Mouse (Mus musculus) heart, embryonic 15.5 days (tissue): ENCODE measurements around the gene Msmp. TPM values are rescaled to one million over a fixed set of nuclear protein-coding genes. Genes with fewer than 3 reads are reported as not detected.
"Not testable (repeated sequence)": the region's sequence is repeated elsewhere in the genome, so short reads cannot be mapped to it uniquely, and the experiment has no call there.

Source experiments
- ATAC-seq: fragments of 200-750 bp; cut with Nextera tagmentation; replicated peaks from 2 replicates; pipeline ENCODE4 v1.8.0; 2017; ENCODE audit warnings: low read depth, moderate TSS enrichment; ENCODE audit not compliant: insufficient number of reproducible peaks, insufficient read depth, low FRiP score
- H3K27ac ChIP-seq: fragments of 300-500 bp; sonication (generic); 2 replicates; pipeline ENCODE4 v1.5.1; 2015; ENCODE audit warnings: mild to moderate bottlenecking, inconsistent platforms
- H3K27me3 ChIP-seq: fragments of 300-500 bp; sonication (generic); 2 replicates; pipeline ENCODE4 v1.6.1; 2015; ENCODE audit warnings: inconsistent platforms
- H3K36me3 ChIP-seq: fragments of 300-500 bp; sonication (generic); 2 replicates; pipeline ENCODE4 v1.6.1; 2015; ENCODE audit warnings: mild to moderate bottlenecking, inconsistent platforms
- H3K4me1 ChIP-seq: fragments of 300-500 bp; sonication (generic); replicated peaks from 2 replicates; pipeline ENCODE4 v1.6.1; 2015; ENCODE audit warnings: inconsistent platforms
- H3K4me2 ChIP-seq: fragments of 300-500 bp; sonication (generic); 2 replicates; pipeline ENCODE4 v1.6.1; 2015; ENCODE audit warnings: inconsistent platforms, mild to moderate bottlenecking, moderate library complexity
- H3K4me3 ChIP-seq: fragments of 300-500 bp; sonication (generic); 2 replicates; pipeline ENCODE4 v1.5.1; 2015; ENCODE audit warnings: mild to moderate bottlenecking, inconsistent platforms
- H3K9ac ChIP-seq: fragments of 300-500 bp; sonication (generic); 2 replicates; pipeline ENCODE4 v1.6.1; 2015; ENCODE audit warnings: mild to moderate bottlenecking, inconsistent platforms
- H3K9me3 ChIP-seq: fragments of 300-500 bp; sonication (generic); replicated peaks from 2 replicates; pipeline ENCODE4 v1.6.1; 2016; ENCODE audit warnings: inconsistent platforms
- WGBS: fragments of 180-500 bp; shearing (Covaris S2); methylation state at CpG from one replicate; pipeline ENCODE4 v1.1.7; 2015; ENCODE audit warnings: mixed read lengths; 5-methylcytosine and 5-hydroxymethylcytosine counted together
- polyA plus RNA-seq: library from polyadenylated mRNA; unstranded; fragments of >200 nt; fragmentation: Nextera tagmentation; extraction: Ambion mirVana; gene quantifications from 2 replicates; pipeline ENCODE4 v1.2.1, GENCODE M21; 2015

The Msmp gene
- polyA plus RNA-seq, 1 experiment from 2014 or later: 0.20 TPM

DNA sequence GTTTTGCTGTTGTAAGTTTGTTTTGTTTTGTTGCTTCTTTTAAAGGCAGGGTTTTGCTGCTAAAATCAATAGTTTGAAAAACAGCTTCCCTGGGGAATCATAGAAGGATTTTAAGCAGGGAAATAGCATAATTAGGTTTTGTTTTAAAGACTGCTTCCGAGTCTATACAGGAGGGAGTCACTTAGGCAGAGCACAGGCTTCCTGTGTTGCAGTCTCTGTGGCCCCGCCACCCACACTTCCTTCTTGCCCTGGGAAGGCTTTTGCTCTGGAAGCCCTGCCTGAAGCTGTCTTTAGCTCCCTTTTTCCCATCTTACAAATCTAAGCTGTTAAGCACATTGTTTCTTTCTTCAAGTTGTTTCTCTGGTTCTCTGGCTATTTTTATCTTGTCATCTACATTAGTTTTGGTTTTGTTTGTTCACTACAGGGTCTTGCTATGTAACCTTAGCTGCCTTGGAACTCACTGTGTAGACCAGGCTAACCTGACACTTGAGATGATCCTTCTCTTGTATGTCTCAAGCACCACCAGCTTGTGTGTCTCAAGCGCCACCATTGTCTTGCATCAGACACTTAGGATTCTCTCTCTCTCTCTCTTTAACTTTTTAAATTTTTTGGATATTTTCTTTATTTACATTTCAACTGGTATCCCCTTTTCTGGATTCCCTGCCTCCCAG is 28.9 kb upstream of the Msmp start:
- ATAC-seq: no peak
- H3K27ac ChIP-seq: no peak overlapping the region
- H3K4me2 ChIP-seq: no peak overlapping the region
- H3K4me3 ChIP-seq: no peak overlapping the region
- 56% methylated on average over 3 of the region's 3 CpGs for WGBS
- no peak overlapping the region for H3K9ac ChIP-seq
- H3K4me1 ChIP-seq: no peaks in the 10 kb centered on the region
- H3K36me3 ChIP-seq: no peaks in the 10 kb centered on the region
- no peaks in the 10 kb centered on the region for H3K9me3 ChIP-seq
- no peaks in the 10 kb centered on the region for H3K27me3 ChIP-seq

DNA sequence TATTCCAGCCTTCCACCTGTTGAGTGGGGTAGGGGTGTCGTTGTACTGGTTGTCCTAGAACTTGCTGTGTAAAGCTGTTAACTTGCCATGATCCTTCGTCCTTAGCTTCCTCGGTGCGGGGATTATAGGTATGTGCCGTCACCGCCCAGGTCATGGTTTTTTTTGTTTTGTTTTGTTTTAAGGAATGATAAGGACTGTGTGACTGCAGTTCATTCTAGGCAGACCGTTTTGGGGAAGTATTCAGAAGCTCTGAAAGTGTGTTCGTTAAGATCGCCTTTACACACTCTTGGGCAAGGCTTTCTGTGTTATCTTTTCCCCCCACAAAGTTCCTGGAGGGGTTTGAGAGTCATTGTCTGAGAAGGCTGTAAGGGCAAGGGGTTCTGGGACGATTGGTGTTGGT is 28.2 kb upstream of the Msmp start:
- Histone ChIP-seq H3K9ac (no peak overlapping the region), H3K27ac (no peak overlapping the region), H3K9me3 (no peaks in the 10 kb centered on the region), H3K4me2 (no peak overlapping the region), H3K27me3 (no peaks in the 10 kb centered on the region), H3K4me1 (no peaks in the 10 kb centered on the region), H3K4me3 (no peak overlapping the region), H3K36me3 (no peaks in the 10 kb centered on the region)
- no peak for ATAC-seq
- 56% methylated on average over 10 of the region's 10 CpGs for WGBS

DNA sequence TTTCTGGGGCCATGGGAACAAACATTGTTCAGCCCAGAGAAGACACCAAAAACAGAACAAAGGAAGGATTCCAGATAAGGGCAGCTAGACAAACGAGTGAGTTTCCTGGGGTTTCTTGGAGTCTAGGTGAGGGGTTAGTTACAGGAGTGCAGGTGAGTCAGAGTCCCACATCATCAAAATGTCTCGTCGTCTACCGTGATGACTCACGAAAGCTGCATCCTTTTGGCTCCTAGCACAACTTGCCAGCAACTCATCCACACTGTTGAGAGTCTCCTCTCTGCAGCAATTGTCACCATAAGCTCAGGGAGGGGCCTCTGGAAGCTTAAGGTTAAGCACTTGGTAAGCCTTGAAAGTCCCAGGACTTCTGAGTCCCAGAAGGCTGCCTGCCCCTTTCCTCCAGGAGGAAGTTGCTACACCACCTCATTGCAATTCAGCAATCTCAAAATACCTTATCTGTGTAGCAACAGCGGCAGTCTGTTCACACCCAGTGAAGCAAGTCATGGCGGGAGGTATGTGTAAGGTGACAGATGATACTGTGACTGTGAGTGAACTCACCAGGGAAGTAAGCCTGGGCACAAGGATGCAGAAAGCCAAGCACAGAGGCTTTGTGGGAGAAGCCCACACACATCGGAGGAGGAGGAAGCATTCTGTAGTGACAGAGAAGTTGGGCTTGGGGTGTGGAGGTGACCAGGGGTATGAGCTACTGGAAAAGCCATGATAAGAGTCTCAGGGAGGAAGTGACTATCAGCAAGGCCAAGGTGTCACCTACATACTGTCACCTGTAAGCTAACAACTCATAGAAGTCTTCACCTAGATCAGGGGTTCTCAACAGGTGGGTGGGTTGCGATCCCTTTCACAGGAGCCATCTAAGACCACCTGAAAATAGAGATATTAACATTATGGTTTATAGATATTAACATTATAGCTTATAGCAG is 20.7 kb upstream of the Msmp start:
- ATAC-seq: no peak
- Histone ChIP-seq H3K4me2 (no peak overlapping the region), H3K27me3 (0 out of 2 replicates have a peak, but pooled peaks cover 3% of the 10 kb centered on the region), H3K27ac (no peak overlapping the region), H3K4me1 (peaks cover 7% of the 10 kb centered on the region), H3K36me3 (no peaks in the 10 kb centered on the region), H3K9me3 (no peaks in the 10 kb centered on the region), H3K9ac (no peak overlapping the region), H3K4me3 (no peak overlapping the region)
- WGBS: 44% methylated on average over 9 of the region's 9 CpGs

DNA sequence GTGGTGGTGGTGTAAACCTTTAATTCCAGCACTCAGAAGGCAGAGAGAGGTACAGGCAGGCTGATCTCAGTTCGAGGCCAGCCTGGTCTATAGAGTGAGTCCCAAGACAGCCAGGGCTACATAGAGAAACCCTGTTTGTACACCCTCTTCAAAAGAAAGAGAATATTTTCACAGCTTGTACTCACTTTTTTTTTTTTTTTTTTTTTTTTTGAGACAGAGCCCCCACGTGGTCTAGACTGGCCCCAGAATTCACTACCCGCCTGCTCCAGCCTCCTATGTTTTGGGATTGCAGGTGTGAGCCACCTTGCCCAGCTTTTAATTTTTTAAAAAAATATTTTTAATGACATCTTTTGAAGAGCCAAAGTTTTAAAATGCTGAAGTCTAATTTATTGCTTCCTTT is 19.8 kb upstream of the Msmp start:
- Histone ChIP-seq H3K4me3 (no peak overlapping the region), H3K4me1 (peaks cover 7% of the 10 kb centered on the region)

DNA sequence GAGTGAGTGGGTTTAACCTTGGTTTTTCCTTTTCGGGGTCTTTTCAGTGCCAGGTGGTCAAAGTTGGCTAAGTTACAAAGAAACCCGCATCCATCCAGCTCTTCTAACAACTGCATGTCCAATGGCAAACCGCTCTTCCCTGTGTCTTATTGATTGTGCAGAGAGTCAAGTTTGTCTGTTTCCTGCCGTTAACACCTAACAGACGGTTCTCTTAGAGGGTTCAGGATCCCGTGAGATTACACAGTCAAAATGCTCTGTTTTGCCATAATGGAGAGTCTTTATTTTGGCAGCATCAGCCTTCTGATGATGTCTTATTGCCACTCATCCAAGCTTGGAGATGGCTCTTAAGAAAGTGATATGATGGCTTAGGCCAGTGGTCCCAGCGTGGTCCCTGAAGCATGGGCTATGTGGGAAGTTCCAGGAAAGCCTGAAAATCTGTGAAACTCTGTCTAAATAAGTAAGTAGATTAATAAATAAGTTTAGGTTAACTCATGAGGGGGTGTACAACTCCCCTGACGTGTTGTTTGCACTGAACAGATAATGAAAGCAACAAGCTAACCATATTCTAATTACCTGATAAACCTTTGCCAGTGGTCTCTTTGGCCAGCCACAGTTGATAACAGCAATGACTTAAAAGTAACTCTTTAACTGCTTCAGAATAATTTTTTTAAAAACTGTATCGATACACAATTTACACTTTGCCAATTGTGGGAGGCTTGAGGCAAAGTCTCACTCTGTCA is 16.1 kb upstream of the Msmp start:
- Histone ChIP-seq H3K4me2 (no peak overlapping the region), H3K9me3 (no peaks in the 10 kb centered on the region), H3K27me3 (0 out of 2 replicates have a peak, but pooled peaks cover 3% of the 10 kb centered on the region), H3K9ac (no peak overlapping the region), H3K27ac (no peak overlapping the region), H3K4me1 (peaks cover 7% of the 10 kb centered on the region), H3K4me3 (no peak overlapping the region), H3K36me3 (no peaks in the 10 kb centered on the region)
- 67% methylated on average over 9 of the region's 9 CpGs for WGBS
- no peak for ATAC-seq

More for the DNA sequence above, 19.8 kb upstream of the Msmp start:
- 79% methylated on average over 3 of the region's 3 CpGs for WGBS
- no peak for ATAC-seq
- Histone ChIP-seq H3K9me3 (no peaks in the 10 kb centered on the region), H3K27me3 (0 out of 2 replicates have a peak, but pooled peaks cover 3% of the 10 kb centered on the region), H3K4me2 (no peak overlapping the region), H3K36me3 (no peaks in the 10 kb centered on the region), H3K27ac (no peak overlapping the region), H3K9ac (no peak overlapping the region)

DNA sequence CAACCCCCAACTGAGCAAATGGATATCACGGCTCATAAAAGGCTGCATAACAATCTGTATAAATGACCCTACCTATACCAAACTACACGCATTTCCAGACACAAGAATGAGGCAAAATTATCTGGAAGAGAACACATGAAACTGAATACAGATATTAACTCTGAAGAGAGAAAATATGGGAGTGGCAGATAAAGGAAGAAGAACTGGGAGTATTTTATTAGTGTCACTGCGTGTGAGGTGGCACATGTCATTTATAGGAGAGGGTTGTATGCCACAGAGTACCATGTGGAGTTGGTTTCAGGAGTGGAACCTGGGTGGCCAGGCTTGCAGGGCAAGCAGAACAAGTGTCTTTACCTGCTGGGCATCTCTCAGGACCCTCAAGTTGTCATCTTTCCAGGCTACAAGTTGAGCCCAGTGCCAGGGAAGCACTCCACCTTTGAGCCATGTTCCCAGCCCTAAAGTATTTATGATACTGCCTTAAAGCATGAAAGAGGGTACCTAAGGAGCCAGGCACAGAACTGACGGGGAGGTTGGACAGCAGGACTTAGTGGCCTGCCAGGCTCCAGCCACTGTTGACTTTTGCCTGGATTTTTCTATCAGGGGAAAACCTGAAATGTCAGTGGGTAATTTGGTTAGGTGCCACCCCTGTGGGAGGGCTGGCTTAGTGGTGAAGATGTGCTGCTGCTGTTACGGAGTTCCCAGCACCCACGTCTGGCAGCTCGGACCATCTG is 14.5 kb upstream of the Msmp start:
- 78% methylated on average over 7 of the region's 7 CpGs for WGBS
- no peaks in the 10 kb centered on the region for H3K9me3 ChIP-seq

DNA sequence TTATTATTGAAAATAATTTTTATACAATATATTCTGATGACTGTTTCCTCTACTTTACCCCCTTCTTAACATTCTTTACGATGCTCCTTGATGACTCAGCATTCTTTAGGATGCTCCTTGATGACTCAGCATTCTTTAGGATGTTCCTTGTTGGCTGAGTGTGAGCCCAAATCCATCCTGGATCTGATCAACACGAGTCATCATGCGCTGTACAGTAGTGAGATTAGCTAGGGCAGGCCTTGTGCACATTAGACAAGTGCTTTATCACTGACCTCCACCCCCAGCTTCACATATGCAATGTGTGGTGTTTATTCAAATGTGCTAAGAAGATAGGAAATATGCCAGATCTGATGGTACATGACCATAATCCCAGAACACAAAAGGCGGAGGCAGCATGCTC is 13.9 kb upstream of the Msmp start:
- Histone ChIP-seq H3K4me2 (no peak overlapping the region), H3K9ac (no peak overlapping the region), H3K27ac (no peak overlapping the region), H3K4me3 (no peak overlapping the region), H3K9me3 (no peaks in the 10 kb centered on the region), H3K27me3 (0 out of 2 replicates have a peak, but pooled peaks cover 3% of the 10 kb centered on the region), H3K36me3 (no peaks in the 10 kb centered on the region), H3K4me1 (no peaks in the 10 kb centered on the region)
- ATAC-seq: no peak
- 76% methylated on average over 4 of the region's 4 CpGs for WGBS

More for the DNA sequence above, 14.5 kb upstream of the Msmp start:
- Histone ChIP-seq H3K4me2 (no peak overlapping the region), H3K27me3 (0 out of 2 replicates have a peak, but pooled peaks cover 3% of the 10 kb centered on the region), H3K4me1 (no peaks in the 10 kb centered on the region), H3K9ac (no peak overlapping the region), H3K27ac (no peak overlapping the region), H3K4me3 (no peak overlapping the region), H3K36me3 (no peaks in the 10 kb centered on the region)
- no peak for ATAC-seq

DNA sequence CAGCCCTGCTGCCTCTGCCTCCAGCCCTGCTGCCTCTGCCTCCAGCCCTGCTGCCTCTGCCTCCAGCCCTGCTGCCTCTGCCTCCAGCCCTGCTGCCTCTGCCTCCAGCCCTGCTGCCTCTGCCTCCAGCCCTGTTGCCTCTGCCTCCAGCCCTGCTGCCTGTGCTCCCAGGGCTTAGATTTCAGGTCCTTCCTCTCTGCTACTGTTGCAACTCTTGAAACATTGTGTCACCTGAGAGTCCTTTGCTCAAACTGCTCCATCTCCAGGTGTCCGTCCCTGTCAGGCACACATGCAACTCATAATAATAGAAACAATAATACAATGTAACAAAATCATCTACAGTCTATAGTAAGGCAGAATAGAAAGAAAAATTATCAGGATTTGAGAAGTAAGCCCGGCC is 12.3 kb upstream of the Msmp start:
- H3K4me3 ChIP-seq, ATAC-seq, H3K9me3 ChIP-seq, H3K27me3 ChIP-seq, H3K36me3 ChIP-seq, H3K9ac ChIP-seq, H3K27ac ChIP-seq, H3K4me2 ChIP-seq, H3K4me1 ChIP-seq: not testable (repeated sequence)
- 73% methylated on average over 2 of the region's 2 CpGs for WGBS

DNA sequence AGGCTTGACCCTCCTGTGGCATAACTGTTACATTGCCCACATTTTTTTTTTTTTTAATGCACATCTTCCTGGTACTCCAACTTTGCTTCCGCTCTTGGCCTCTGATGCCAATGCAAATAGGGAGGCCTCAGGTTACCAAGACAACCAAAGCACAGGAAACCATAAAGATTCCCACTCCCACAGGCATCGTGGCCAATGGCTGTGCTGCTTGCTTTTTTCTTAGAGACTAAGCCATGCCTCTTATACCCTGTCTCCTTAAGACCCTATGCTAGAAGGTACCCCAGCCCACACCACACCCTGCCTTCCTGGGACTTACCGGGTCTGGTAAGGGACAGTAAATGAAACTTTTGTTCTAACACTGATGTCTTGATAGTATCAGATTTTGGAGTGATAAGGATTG is 9.2 kb upstream of the Msmp start:
- H3K4me3 ChIP-seq: no peak overlapping the region
- no peak overlapping the region for H3K4me2 ChIP-seq
- H3K9ac ChIP-seq: no peak overlapping the region
- no peaks in the 10 kb centered on the region for H3K27me3 ChIP-seq
- no peak for ATAC-seq
- no peaks in the 10 kb centered on the region for H3K4me1 ChIP-seq
- 60% methylated on average over 3 of the region's 3 CpGs for WGBS
- no peak overlapping the region for H3K27ac ChIP-seq
- no peaks in the 10 kb centered on the region for H3K36me3 ChIP-seq
- H3K9me3 ChIP-seq: no peaks in the 10 kb centered on the region

DNA sequence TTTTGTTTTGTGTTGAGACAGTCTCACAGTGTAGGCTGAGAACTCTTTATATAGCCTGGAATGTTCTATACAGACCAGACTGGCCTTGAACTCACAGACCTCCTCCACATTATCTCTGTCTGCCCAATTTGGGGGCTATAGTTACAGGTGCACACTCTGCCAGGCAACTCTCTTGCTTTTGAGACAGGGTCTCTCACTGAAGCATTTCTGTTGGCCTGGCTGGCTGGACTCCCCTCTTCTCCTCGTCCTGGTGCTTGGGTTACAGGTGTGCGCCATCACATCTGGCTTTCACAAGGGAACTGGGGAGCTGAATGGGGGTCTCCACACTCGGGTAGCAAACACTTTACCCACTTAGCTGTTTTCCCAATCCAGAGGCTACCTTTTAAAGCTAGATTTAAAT is 7.7 kb upstream of the Msmp start:
- Histone ChIP-seq H3K4me3 (no peak overlapping the region), H3K4me1 (peaks cover 6% of the 10 kb centered on the region), H3K4me2 (no peak overlapping the region), H3K27ac (no peak overlapping the region), H3K27me3 (no peaks in the 10 kb centered on the region), H3K9ac (no peak overlapping the region), H3K9me3 (no peaks in the 10 kb centered on the region), H3K36me3 (no peaks in the 10 kb centered on the region)
- WGBS: 70% methylated on average over 3 of the region's 3 CpGs
- no peak for ATAC-seq

DNA sequence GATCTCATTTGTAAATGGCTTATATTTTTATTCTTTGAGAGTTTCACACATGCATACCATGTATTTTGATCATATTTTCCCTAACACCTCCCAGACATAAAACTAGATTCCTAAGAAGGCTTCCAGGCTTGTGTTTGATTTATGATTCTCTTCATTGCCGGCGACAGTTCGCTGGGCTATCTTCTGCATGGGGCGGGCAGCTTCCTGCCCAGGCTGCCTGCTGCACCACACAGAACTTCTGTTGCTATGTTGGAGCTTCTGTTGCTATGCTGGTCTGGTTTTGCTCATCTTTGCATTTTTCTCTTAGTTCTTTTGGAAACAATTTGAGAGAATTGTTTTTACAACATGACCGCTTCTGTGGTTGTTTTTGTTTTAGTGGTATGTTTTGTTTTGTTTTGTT is 7.2 kb upstream of the Msmp start:
- Histone ChIP-seq H3K9ac (no peak overlapping the region), H3K4me3 (no peak overlapping the region), H3K27me3 (no peaks in the 10 kb centered on the region), H3K36me3 (no peaks in the 10 kb centered on the region), H3K4me1 (peaks cover 6% of the 10 kb centered on the region), H3K4me2 (no peak overlapping the region), H3K27ac (no peak overlapping the region), H3K9me3 (no peaks in the 10 kb centered on the region)
- WGBS: 66% methylated on average over 5 of the region's 5 CpGs
- ATAC-seq: no peak
